Mouse (Mus musculus): ENCODE measurements around the gene Skint5.
"Not testable (repeated sequence)": the region's sequence is repeated elsewhere in the genome, so short reads cannot be mapped to it uniquely, and the experiment has no call there.

The Skint5 gene

GRCm38 (mm10) chr4:113999403-113999802 lies at the start of gene Skint5:
Gene Skint5, minus strand, starts transcription at chr4:113999503.
- DNase-seq: no peak

- DNase-seq: no peak
Observed at GRCm38 (mm10) chr4:113957343-113957742, 42.0 kb downstream of the Skint5 start.

GRCm38 (mm10) chr4:113764182-113764581 lies 235.1 kb downstream of the Skint5 start:
- DNase-seq: no peak

- DNase-seq: no peak
Observed at GRCm38 (mm10) chr4:113763684-113764083, 235.6 kb downstream of the Skint5 start.

- DNase-seq: not testable (repeated sequence)
Observed at GRCm38 (mm10) chr4:113448230-113448629, 551.1 kb downstream of the Skint5 start.
